Mouse (Mus musculus) cerebellum, adult 8-10 months (tissue): ENCODE measurements around the gene Clic1.
"Not testable (repeated sequence)": the region's sequence is repeated elsewhere in the genome, so short reads cannot be mapped to it uniquely, and the experiment has no call there.

Source experiments
- DNase-seq: peaks from one replicate; pipeline ENCODE4 v3.0.0; 2022

The Clic1 gene

DNA sequence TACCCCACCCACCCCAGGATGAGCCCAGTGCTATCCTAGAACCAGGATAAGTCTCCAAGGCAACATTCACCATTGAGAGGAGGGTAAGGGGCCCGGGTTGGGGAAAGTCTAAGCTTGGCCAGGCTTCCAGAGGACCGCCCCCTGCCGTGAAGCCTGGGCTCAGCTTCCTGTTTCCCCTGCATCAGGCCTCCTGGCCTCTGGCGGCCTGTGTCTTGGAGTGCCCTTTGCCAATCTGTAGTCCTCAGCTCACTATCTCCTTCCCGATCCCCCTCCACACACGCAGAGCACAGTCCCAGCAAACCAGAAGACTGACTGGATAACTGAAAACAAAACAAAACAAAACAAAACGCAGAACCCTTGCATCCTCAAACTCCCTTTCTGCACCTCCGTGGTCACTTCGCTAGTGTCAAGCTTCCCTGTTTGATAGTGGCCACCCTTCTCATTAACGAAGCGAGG lies at the start of gene Clic1:
Gene Clic1 (plus strand): TSS at position 406 of the 456 bp plus-strand sequence.
- DNase-seq = no peak

DNA sequence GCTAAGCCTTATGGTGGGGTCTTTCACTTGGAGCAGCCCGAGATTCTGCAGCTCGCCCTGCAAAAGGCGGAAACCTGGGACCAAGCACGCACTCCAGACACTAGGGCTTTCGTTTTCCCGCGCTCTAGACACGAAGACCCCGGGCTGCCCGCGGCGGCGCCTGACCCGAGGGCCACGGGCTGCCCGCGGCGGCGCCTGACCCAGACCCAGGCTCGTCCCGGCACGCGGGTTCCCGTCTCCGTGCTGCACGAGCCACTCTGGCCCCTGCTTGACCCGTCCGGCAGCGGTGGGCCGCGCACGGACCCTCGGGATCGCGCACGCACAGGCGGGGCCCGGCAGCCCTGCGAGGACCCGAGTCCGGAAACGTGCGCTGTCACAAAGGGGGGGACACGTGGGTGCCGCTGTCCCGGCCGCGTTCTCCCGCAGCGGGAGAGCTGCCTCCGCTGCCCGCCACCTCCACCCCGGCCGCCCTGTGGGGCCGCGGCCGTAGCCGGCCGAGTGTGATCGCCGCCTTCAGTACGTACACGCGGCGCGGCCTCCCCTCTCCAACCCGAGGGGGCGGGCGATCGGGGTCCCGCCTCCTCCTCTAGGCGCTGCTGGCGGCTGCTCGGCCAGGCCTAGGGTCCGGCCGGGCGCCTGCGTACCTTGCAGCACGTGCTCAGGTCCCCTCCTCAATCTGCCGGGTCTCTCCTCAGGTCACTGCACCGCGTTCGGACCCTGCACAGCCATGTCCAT lies 48.9 kb upstream of the Clic1 start, which contains the start of gene Vars:
Gene Vars (plus strand): TSS at position 271 of the 735 bp plus-strand sequence.
- peak; percentile 80 for DNase-seq

DNA sequence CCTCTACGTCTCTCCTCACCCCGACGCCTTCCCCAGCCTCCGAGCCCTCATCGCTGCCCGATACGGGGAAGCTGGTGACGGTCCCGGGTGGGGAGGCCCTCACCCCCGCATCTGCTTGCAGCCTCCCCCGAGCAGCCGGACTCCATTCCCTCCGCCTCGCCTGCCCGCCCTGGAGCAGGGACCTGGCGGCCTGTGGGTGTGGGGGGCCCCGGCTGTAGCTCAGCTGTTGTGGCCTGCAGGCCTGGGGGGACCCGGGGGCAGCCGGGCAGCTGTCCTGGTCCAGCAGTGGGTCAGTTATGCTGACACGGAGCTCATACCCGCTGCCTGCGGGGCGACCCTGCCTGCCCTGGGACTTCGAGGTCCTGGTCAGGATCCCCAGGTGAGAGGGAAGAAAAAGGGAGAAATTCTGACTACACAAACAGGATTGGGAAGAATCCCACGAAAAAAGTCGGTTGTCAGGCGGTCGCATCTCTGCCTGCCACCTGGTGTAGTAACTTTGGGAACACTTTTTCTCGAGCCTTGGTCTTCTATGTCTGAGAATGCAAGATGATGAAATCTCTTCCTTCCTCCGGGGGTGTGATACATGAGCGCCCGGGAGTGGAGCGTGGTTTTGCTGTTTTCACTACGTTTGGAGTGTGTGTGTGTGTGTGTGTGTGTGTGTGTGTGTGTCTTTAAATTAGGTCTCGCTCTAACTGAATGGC lies 48.2 kb upstream of the Clic1 start:
- DNase-seq = peak; percentile 52

DNA sequence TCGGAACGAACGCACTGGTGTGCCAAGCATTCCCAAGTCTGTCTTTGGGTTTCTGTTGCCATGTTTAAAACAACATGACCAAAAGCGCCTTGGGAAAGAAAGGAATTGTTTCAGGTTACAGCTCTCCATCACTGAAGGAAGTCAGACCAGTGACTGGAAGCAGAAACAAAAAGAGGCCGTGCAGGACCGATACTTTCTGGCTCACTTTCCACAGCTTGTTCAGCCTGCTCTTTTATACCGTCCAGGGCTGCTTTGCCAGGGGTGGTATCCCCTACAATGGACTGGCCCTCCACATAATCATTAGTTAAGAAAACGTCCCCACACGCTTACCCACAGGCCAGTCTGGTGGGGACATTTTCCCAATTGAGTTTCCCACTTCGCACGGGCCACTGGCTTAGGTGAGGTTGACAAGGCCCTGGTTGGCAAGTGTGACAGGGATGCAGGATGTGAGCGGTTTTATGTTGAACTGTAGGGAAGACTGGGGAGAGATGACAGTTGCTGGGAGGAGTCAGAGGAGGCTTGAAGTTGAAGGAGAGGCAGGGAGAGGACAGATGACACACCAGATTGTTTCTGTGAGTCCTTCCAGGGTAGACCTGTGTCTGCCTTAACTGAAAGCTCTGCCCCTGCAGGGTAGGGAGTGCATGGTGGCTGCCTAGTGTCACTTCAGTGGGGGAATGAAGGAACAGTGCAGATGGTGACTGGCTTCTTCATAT lies 47.5 kb upstream of the Clic1 start:
- peak; percentile 27 for DNase-seq

DNA sequence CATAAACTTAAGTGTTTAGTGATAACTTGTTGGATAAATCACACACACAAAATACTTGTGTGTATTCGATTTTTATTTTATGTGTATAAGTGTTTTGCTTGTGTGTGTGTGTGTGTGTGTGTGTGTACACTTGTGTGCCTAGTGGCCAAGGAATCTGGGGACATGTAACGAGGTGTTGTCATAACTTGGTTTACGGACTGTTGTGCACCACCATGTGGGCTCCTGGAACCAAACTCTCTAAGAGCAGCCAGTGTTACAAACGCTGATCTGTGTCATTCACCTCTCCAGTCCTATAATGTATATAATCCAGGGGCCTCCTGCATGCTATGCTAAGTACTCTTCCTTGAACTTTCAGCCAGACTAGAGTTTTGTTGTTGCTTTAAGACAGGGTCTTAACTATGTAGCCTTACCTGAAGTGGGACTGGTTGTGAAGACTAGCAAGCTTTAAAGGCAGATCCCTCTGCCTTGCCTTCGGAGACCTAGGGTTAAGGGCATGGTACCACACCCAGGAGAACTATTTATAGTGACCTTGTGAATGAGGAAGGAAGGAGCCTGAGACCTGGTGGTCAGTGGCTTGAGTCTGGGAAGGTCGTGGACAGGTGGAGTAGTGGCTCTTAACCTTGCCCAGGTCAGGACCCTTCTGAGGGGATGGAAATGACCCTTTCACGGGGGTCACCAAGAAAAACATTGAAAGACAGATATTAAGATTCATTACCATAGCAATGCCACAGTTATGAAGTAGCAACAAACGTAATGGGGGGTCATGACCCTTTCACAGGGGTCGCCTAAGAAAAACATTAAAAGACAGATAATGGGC lies 46.5 kb upstream of the Clic1 start:
- no peak for DNase-seq

DNA sequence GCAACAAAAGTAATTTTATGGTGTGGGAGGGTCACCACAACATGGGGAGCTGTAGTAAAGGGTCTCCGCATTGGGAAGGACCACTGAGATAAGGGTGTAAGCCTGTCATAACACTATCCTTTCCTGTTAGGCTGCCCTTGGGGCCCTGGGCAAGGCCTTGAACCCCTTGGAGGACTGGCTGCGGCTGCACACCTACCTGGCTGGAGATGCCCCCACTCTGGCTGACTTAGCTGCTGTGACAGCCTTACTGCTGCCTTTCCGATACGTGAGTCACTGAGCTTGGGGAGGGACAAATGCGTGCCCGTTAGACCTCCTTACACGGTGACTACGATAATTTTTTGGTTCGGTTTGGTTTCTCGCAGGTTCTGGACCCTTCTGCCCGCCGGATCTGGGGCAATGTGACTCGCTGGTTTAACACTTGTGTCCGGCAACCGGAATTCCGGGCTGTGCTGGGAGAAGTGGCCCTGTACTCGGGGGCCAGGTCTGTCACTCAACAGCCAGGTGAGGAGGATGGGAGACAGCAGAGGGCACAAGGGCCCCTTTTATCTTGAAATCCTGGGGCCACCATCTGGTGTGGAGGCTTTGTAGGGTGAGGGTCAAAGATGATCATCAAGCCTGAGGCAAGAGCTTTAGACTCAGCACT lies 45.6 kb upstream of the Clic1 start:
- no peak for DNase-seq

DNA sequence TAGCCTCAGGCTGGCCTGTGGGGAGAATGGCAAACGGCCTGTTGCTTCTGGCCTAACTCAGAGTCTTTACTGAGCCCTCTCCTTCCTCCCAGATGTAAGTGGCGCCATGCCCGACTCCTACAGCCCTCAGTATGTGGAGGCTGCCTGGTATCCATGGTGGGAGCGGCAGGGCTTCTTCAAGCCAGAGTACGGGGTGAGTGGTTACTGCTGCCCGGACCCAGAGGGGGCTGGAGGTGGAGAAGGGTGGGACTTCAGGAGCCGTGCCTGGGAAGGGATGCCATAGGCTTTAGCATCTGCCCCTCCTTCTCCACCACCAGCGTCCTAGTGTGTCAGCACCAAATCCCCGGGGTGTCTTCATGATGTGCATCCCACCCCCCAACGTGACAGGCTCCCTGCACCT lies 44.6 kb upstream of the Clic1 start:
- no peak for DNase-seq

DNA sequence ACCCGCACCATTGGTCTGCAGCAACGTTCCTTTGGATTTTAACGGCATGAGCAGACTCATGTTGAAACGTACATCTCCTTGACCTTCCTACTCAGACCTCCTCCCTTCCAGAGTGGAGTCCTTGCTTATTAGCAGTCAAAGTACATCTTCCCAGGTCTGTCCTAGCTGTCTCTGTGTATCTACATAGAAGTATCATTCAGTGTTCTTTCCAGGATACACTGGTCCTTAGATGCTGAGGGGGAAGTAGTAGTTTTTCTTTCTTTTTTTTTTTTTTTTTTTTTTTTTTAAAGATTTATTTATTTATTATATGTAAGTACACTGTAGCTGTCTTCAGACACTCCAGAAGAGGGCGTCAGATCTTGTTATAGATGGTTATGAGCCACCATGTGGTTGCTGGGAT lies 43.9 kb upstream of the Clic1 start:
- DNase-seq = not testable (repeated sequence)

DNA sequence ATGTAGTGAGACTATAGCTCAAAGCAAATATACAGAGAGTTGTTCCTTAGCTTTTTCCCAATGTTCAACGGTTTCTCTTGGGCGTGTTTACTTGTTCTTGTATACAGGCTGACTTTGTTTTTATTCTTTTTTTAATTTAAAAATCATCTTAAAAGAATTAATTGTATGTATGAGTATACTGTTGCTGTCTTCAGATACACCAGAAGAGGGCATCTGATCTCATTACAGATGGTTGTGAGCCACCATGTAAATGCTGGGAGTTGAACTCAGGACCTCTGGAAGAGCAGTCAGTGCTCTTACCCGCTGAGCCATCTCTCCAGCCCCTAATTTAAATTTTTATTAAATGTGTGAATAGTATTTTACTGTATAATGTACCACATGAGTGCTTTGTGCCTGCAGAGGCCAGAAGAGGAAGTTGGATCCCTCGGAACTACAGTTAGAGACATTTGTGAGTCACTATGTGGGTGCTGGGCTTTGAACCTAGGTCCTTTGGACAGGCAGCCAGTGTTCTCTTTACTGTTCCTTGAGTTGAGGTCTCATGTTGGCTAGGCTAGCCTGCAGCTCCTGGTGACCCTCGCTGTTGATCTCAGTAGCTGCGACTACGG lies 42.3 kb upstream of the Clic1 start:
- no peak for DNase-seq

DNA sequence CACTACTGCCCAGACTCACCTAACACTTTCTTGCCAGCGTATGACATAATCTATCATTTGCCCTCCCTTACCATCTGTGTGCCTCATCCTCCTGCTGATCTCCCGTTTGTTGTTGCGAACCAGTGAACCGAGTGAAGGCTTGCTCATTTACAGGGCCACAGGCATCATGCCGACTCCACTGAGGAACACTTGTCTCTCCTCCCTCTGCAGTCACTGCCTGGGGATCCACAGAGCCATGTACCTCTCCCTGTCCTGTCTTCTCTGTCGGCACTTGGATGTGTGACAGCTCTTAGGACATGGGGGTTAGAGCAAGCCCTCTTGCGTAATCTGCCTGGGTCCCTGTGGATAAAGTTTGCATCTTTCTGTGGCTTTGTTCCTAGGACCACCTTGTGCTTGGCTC lies 40.2 kb upstream of the Clic1 start:
- peak; percentile 74 for DNase-seq

DNA sequence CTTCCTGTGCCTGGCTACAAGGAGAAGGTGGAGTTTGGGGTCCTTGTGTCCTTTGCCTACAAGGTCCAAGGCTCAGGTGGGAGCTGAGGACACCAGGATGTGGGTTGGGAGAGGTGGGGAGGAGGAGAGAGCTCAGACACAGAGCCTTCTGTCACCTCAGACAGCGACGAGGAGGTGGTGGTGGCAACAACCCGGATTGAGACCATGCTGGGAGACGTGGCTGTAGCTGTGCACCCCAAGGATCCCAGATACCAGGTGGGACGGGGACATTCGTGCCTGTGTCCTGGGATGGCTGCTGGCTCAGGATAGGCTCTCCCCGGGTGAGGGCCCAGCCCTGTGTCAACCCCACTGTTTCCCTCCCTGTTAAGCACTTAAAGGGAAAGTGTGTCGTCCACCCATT lies 38.3 kb upstream of the Clic1 start:
- DNase-seq = no peak

DNA sequence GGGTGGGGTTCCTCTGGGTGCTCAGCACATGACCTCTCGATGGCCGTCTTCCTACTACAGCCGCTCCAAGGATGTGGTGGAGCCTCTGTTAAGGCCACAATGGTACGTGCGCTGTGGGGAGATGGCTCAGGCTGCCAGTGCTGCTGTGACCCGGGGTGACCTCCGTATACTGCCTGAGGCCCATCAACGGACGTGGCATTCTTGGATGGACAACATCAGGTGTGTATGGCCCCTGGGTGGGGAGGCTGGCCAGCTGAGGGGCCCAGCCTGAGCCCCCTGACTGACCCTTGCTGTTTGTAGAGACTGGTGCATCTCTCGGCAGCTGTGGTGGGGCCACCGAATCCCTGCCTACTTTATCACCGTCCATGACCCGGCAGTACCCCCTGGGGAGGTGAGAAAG lies 37.3 kb upstream of the Clic1 start:
- peak; percentile 20 for DNase-seq

DNA sequence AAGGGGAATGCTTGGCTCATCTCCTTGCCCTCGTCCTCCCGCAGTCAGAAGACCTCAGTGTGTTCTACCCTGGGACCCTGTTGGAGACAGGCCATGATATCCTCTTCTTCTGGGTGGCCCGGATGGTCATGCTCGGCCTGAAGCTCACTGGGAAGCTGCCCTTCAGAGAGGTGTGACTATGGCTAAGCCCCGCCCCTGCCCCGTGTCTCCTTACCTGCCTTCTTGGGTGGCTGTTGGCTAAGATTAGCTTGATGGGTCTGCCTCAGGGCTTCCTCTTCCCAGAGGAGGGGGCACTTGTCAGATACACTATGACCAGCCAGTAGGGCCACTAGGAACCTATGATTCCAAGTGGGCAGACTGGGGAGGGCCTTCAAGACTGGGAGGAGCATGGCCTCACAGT lies 36.5 kb upstream of the Clic1 start:
- peak; percentile 14 for DNase-seq

DNA sequence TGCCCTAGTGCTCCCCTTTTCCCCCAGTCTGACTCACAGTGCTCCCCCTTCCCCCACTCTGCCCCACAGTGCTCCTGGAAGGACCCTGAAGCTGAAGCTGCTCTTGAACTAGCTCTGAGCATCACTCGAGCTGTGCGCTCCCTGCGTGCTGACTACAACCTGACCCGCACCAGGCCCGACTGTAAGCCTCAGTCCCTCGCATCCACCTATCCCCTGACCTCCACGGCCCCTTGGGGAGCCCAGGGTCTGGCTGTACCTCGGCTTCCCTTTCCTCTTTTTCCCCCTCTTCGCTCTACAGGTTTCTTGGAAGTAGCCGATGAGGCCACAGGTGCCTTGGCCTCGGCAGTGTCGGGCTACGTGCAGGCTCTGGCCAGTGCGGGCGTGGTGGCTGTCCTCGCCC lies 34.5 kb upstream of the Clic1 start:
- DNase-seq = peak; percentile 30

DNA sequence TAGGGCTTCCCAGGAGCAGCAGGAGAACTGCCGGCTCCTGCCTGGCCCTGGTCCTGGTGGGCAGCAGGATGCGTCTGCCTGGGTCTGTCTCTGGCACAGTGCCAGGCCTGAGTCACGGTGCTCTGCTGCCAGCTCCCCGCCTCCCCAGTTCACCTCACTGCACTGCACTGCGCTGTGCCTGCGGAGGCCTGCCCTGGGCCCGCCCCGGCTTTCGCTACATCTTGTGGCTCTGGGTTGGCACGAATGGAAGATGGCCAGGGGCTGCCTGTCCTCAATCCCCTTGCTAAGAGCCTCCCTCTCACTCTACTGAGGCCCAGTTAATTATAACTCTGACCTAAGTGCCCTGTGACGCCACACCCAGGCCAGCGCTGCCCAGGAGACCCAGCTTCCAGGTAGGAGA lies 33.4 kb upstream of the Clic1 start, which contains the start of gene Vwa7:
Gene Vwa7 (plus strand): TSS at position 204 of the 400 bp plus-strand sequence.
- DNase-seq = peak; percentile 81

DNA sequence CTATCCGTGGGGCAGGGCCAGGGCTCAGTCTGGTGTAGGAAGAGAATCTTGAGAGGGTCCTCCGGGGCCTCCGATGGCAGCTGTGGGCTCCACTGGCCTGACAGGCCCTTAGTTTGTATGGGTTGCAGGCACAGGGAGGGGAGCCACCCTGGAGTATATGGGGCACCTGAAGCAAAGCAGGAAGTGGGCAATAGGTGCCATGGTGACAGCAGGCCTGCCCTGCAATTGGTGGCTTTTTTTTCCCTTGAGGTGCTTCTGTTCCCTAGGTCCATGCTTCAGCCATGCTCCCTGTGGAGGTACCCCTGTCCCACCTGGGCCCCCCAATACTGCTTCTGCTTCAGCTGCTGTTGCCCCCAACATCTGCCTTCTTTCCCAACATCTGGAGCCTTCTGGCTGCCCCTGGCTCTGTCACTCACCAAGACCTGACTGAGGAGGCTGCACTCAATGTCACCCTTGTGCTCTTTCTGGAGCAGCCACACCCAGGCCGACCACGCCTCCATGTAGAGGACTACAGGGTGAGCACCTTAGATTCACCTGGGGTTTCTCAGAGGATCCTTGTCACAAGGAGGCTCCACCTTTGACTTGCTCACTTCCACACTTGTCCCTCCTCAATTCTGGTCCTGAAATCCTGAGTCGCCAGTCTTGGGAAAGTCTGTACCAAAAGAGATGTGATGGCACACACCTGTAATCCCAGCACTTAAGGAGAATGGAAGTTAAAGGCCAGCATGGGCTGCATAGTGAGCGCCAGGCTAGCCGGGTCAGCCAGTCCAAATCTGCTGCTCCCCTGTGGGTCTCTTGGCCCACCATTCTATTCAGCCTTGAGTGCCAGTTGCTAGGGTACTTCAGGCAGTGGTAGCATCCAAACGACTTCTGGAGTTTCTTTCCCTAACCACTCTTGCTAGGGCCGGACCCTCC lies 32.7 kb upstream of the Clic1 start:
- no peak for DNase-seq

DNA sequence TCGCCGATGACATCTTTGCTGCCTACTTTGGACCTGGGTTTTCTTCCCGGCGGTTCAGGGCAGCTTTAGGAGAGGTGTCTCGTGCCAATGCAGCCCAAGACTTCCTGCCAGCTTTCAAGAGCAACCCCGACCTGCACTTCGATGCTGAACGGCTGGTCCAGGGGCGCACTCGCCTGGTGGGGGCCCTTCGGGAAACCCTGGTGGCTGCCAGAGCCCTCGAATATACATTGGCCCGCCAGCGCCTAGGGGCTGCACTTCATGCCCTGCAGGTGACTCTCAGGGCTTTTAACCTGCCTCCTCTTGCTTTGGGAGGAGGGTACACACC lies 32.1 kb upstream of the Clic1 start:
- DNase-seq = peak; percentile 35

DNA sequence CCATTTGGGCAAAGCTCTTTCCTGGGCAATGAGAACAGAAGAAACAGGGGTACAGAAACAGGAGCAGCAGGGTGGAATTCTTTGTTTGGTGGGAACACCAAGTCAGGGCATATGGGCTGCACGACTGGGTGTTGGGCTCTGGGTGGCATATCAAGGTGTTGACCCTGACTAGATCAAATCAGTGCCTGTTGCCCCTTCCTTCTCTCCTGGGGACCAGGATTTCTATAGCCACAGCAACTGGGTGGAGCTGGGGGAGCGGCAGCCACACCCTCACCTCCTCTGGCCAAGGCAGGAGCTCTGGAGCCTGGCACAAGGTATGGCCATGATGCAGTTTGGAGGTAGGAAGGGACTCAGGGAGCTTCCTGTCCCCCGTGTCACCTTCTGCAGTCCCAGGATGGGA lies 31.6 kb upstream of the Clic1 start:
- peak; percentile 12 for DNase-seq

DNA sequence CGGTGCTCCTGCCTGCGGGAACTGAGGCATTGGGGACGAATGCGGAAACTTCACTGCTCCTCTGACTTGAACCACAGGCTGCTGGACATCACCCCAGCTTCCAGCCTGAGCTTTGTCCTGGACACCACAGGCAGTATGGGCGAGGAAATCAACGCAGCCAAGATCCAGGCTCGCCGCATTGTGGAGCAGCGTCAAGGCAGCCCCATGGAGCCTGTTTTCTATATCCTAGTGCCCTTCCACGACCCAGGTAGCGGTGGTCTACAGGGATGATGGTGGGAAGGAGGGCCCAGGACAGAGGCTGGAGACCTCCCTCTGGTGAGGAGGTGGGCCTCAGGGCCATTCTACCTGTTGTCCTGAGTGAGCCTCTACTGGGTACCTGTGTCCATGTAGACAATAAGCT lies 29.9 kb upstream of the Clic1 start:
- peak; percentile 17 for DNase-seq

DNA sequence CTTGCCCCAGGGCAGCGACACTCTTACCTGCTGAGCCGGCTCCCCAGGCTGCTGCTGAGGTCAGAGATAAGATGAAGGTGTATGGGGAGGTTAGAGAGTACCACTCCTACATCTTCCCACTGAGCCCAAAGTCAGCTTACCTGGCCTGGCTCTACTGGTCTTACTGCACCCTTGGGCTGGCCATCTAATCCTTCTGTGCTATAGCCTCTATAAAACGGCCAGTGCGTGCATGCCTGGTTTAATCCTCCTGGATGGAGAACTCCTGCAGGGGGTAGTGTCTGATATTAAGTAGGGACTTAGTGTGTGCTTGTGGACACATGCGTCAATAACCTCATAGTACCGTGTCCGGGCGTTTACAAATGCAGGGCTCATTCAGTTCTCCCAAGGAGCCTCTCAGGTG lies 29.2 kb upstream of the Clic1 start:
- no peak for DNase-seq
